ENCODE assay signal across 26 mouse cellular contexts in the genomic region with DNA sequence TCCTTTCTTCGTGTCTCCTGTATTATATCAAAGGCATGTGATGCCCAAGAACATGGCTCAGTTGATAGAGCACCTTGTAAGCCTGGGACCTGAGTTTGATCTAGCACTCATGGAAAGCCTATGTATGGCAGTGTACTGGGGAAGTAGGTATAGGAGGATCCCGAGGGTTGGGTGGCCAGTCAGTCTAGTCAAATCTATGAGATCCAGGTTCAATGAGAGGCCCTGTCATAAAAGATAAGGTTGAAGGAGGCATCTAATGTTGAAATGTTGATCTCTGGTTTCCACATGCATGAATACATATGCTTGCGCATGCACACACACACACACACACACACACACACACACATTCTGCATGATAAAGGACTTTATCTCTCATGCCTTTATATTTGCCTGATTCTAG.
DNase-seq lines count a peak whose midpoint lies in the region; ATAC-seq and TF ChIP-seq lines count a peak whose summit lies in the region.
"Had no signal": no experiment of that assay in that cellular context is flagged by ENCODE, and none has a peak within 500 bp of the region (broad histone marks: within the 10 kb centered on the region; RNA-seq: fewer than 3 reads in every experiment).

No protein-coding gene starts in this region.

- no peak for ATAC-seq in forebrain, embryonic 11.5 days (replicated peaks; ENCODE audit: low FRiP score)
- ATAC-seq in erythroblast, adult 5-6 weeks (replicated peaks; ENCODE audit: low FRiP score, poor library complexity, severe bottlenecking): peak; percentile 62
- peak; percentile 80 for ATAC-seq in liver, embryonic 15.5 days (ENCODE audit: insufficient read depth)
- ATAC-seq: forebrain, embryonic 14.5 days; hindbrain, embryonic 16.5 days; midbrain, embryonic 13.5 days had no signal

- TF ChIP-seq EP300 in heart, adult 2 months (IDR thresholded peaks at IDR 0.05; ENCODE audit: insufficient read depth, low read depth, low read length): no peak

- DNase-seq in forebrain, embryonic 10.5 days (ENCODE audit: extremely low spot score, low spot score): no peak
- no peak for DNase-seq in forebrain, embryonic 11.5 days (ENCODE audit: low spot score)
- DNase-seq in testis, postnatal 10 days (ENCODE audit: low spot score): no peak
- no peak for DNase-seq in urinary bladder, adult 18-20 months (ENCODE audit: low spot score in 2 of 2)
- DNase-seq in heart, adult 2 months: no peak
- DNase-seq: adrenal gland, adult 8-10 months; cerebellum, adult 18-20 months; cerebellum, postnatal 10 days; gastrocnemius, postnatal 25 days; heart, adult 18-20 months; kidney, adult 2 months; kidney, postnatal 4 days; layer of hippocampus, postnatal 36 days; left cerebral cortex, postnatal 4 days had no signal

- peaks cover 43% of the 10 kb centered on the region for H3K27me3 ChIP-seq in forebrain, embryonic 10.5 days (ENCODE audit: poor library complexity, severe bottlenecking)
- no peaks in the 10 kb centered on the region for H3K27me3 ChIP-seq in forebrain, embryonic 11.5 days (ENCODE audit: control insufficient read depth, insufficient read depth, low read length)
- H3K27me3 ChIP-seq in liver, embryonic 15.5 days: peaks cover 32% of the 10 kb centered on the region
- H3K27me3 ChIP-seq in heart, adult 2 months (ENCODE audit: control insufficient read depth, insufficient read depth, low read length): no peaks in the 10 kb centered on the region
- H3K27me3 ChIP-seq: CH12.LX; embryonic facial prominence, embryonic 13.5 days; midbrain, embryonic 13.5 days; neural tube, embryonic 13.5 days had no signal

- TF ChIP-seq CTCF in heart, adult 2 months (IDR thresholded peaks at IDR 0.05): no peak

- H3K4me1 ChIP-seq in forebrain, embryonic 10.5 days: peaks cover 36% of the 10 kb centered on the region
- no peaks in the 10 kb centered on the region; the same call in 1 of the 2 replicates for H3K4me1 ChIP-seq in forebrain, embryonic 11.5 days (replicated peaks; ENCODE audit: control insufficient read depth, insufficient read depth, low read length)
- H3K4me1 ChIP-seq in liver, embryonic 15.5 days (replicated peaks): peaks cover 48% of the 10 kb centered on the region
- H3K4me1 ChIP-seq in heart, adult 2 months (ENCODE audit: control insufficient read depth, insufficient read depth, low read length): peaks cover 1% of the 10 kb centered on the region; the same call in 1 of the 2 replicates

- H3K4me3 ChIP-seq in forebrain, embryonic 10.5 days: no peak overlapping the region
- H3K4me3 ChIP-seq in forebrain, embryonic 11.5 days (ENCODE audit: low read depth, low read length): no peak overlapping the region
- no peak overlapping the region for H3K4me3 ChIP-seq in liver, embryonic 15.5 days (replicated peaks)
- H3K4me3 ChIP-seq in heart, adult 2 months: no peak overlapping the region
- H3K4me3 ChIP-seq: embryonic facial prominence, embryonic 13.5 days; erythroblast, embryonic 14.5 days; heart, embryonic 12.5 days; lung, embryonic 15.5 days; midbrain, embryonic 13.5 days; neural tube, embryonic 13.5 days had no signal

- H3K9me3 ChIP-seq in forebrain, embryonic 10.5 days: no peaks in the 10 kb centered on the region
- H3K9me3 ChIP-seq in forebrain, embryonic 11.5 days (ENCODE audit: control insufficient read depth, low read length): no peaks in the 10 kb centered on the region
- H3K9me3 ChIP-seq in liver, embryonic 15.5 days (replicated peaks): no peaks in the 10 kb centered on the region
- H3K9me3 ChIP-seq: embryonic facial prominence, embryonic 13.5 days; heart, embryonic 12.5 days; lung, embryonic 15.5 days; midbrain, embryonic 13.5 days; neural tube, embryonic 13.5 days had no signal

- 89% methylated on average over 3 of the region's 3 CpGs for WGBS in forebrain, embryonic 10.5 days
- 93% methylated on average over 3 of the region's 3 CpGs for WGBS in forebrain, embryonic 11.5 days
- 54% methylated on average over 3 of the region's 3 CpGs for WGBS in liver, embryonic 15.5 days (ENCODE audit: insufficient replicate concordance)
- 89% methylated on average over 3 of the region's 3 CpGs for WGBS in heart, adult 2 months

- no peak overlapping the region for H3K9ac ChIP-seq in forebrain, embryonic 11.5 days (ENCODE audit: low read length)
- H3K9ac ChIP-seq in liver, embryonic 15.5 days: no peak overlapping the region
- no peak overlapping the region for H3K9ac ChIP-seq in heart, adult 2 months (ENCODE audit: low read depth, low read length)
- H3K9ac ChIP-seq: embryonic facial prominence, embryonic 13.5 days; heart, embryonic 12.5 days; lung, embryonic 15.5 days; midbrain, embryonic 13.5 days; neural tube, embryonic 13.5 days had no signal

- H3K79me2 ChIP-seq in heart, adult 2 months (replicated peaks; ENCODE audit: control insufficient read depth, insufficient read depth, low read length): no peaks in the 10 kb centered on the region

- intact Hi-C loops in heart, adult 2 months (cut with DNase I): no loop called here

- no peak for TF ChIP-seq POLR2A in heart, adult 2 months (IDR thresholded peaks at IDR 0.05; ENCODE audit: insufficient read depth, low read depth, low read length)

- no peaks in the 10 kb centered on the region for H3K36me3 ChIP-seq in forebrain, embryonic 10.5 days (replicated peaks)
- H3K36me3 ChIP-seq in forebrain, embryonic 11.5 days (ENCODE audit: control insufficient read depth, insufficient read depth, low read length): no peaks in the 10 kb centered on the region
- no peaks in the 10 kb centered on the region for H3K36me3 ChIP-seq in liver, embryonic 15.5 days (replicated peaks)
- no peaks in the 10 kb centered on the region for H3K36me3 ChIP-seq in heart, adult 2 months (ENCODE audit: control insufficient read depth, insufficient read depth, low read length)
- H3K36me3 ChIP-seq: embryonic facial prominence, embryonic 13.5 days; heart, embryonic 12.5 days; lung, embryonic 15.5 days; midbrain, embryonic 13.5 days; neural tube, embryonic 13.5 days had no signal

- H3K27ac ChIP-seq in forebrain, embryonic 10.5 days: 0 out of 2 replicates have a peak overlapping the region, but pooled peaks have one; percentile 30
- no peak overlapping the region for H3K27ac ChIP-seq in forebrain, embryonic 11.5 days (ENCODE audit: low read depth, low read length)
- peak overlapping the region; percentile 46 for H3K27ac ChIP-seq in liver, embryonic 15.5 days (replicated peaks)
- no peak overlapping the region for H3K27ac ChIP-seq in heart, adult 2 months
- H3K27ac ChIP-seq: embryonic facial prominence, embryonic 13.5 days; kidney, postnatal 0 days; lung, embryonic 15.5 days; midbrain, embryonic 13.5 days; neural tube, embryonic 13.5 days had no signal

- H3K4me2 ChIP-seq in forebrain, embryonic 11.5 days (ENCODE audit: low read depth, low read length, severe bottlenecking): no peak overlapping the region
- H3K4me2 ChIP-seq in liver, embryonic 15.5 days: peak overlapping the region; percentile 27
- H3K4me2 ChIP-seq: embryonic facial prominence, embryonic 13.5 days; heart, embryonic 12.5 days; lung, embryonic 15.5 days; midbrain, embryonic 13.5 days; neural tube, embryonic 13.5 days had no signal

Comparison
In these comparisons a context has a peak if more than half of its experiments do, and no peak if none do; other contexts are left out.
1. H3K27ac ChIP-seq: peak in forebrain, embryonic 10.5 days (single experiment) and liver, embryonic 15.5 days (single experiment); none in forebrain, embryonic 11.5 days (single experiment) and heart, adult 2 months (single experiment).